Mouse (Mus musculus) neural tube, embryonic 15.5 days (tissue): ENCODE results near the gene Mphosph9. TPM values are rescaled to one million over a fixed set of nuclear protein-coding genes. Genes with fewer than 3 reads are reported as not detected.
A peak's percentile ranks its signal among the peaks of the same experiment; 100 is the strongest.

Experiments
- ATAC-seq: fragments of 200-750 bp; cut with Nextera tagmentation; 2 replicates; pipeline ENCODE4 v1.8.0; 2017; ENCODE audit warnings: mild to moderate bottlenecking, moderate TSS enrichment, moderate library complexity; ENCODE audit not compliant: low FRiP score
- H3K27ac ChIP-seq: fragments of 300-500 bp; sonication (generic); replicated peaks from 2 replicates; pipeline ENCODE4 v1.5.1; 2015; ENCODE audit warnings: mild to moderate bottlenecking, inconsistent platforms
- H3K27me3 ChIP-seq: fragments of 300-500 bp; sonication (generic); replicated peaks from 2 replicates; pipeline ENCODE4 v1.6.1; 2015; ENCODE audit warnings: inconsistent platforms
- H3K36me3 ChIP-seq: fragments of 300-500 bp; sonication (generic); 2 replicates; pipeline ENCODE4 v1.6.1; 2015; ENCODE audit warnings: inconsistent platforms
- H3K4me1 ChIP-seq: fragments of 300-500 bp; sonication (generic); 2 replicates; pipeline ENCODE4 v1.6.1; 2015; ENCODE audit warnings: inconsistent platforms
- H3K4me2 ChIP-seq: fragments of 300-500 bp; sonication (generic); 2 replicates; pipeline ENCODE4 v1.6.1; 2015; ENCODE audit warnings: inconsistent platforms, mild to moderate bottlenecking, moderate library complexity
- H3K4me3 ChIP-seq: fragments of 300-500 bp; sonication (generic); replicated peaks from 2 replicates; pipeline ENCODE4 v1.5.1; 2015; ENCODE audit warnings: mild to moderate bottlenecking, inconsistent platforms
- H3K9ac ChIP-seq: fragments of 300-500 bp; sonication (generic); replicated peaks from 2 replicates; pipeline ENCODE4 v1.6.1; 2015; ENCODE audit warnings: mild to moderate bottlenecking, inconsistent platforms
- H3K9me3 ChIP-seq: fragments of 300-500 bp; sonication (generic); replicated peaks from 2 replicates; pipeline ENCODE4 v1.6.1; 2016; ENCODE audit warnings: inconsistent platforms
- WGBS: fragments of 180-500 bp; shearing (Covaris S2); methylation state at CpG from one replicate; pipeline ENCODE4 v1.1.7; 2015; ENCODE audit warnings: mixed read lengths; 5-methylcytosine and 5-hydroxymethylcytosine counted together
- polyA plus RNA-seq: library from polyadenylated mRNA; unstranded; fragments of >200 nt; fragmentation: Nextera tagmentation; extraction: Ambion mirVana; gene quantifications from 2 replicates; pipeline ENCODE4 v1.2.1, GENCODE M21; 2015

Gene Mphosph9
- polyA plus RNA-seq, 1 experiment from 2014 or later = 10.7 TPM

DNA sequence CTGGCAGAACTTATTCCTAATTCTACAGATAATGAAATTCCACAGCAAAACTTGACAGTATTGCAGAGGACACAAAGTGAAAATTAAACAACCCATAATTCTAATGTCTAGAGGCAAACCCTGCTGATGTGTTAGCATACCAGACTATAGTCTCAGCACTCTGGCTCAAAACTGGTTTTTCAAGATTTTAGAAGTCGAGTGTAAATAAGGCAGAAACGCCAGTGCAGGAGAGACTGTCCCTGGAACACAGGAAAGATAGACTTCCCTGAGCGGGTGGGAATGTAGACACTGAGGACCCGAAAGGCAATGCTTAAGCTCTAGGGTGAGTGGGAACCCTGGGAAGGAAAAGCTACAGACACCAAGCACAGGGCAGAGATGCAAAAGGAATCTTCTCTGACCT lies 65.7 kb downstream of the Mphosph9 start:
- H3K27ac ChIP-seq = no peak overlapping the region
- peaks cover 87% of the 10 kb centered on the region for H3K36me3 ChIP-seq
- WGBS = 90% methylated on average over 4 of the region's 4 CpGs
- no peak overlapping the region for H3K9ac ChIP-seq
- no peaks in the 10 kb centered on the region for H3K9me3 ChIP-seq
- no peak for ATAC-seq
- H3K4me3 ChIP-seq = no peak overlapping the region
- no peaks in the 10 kb centered on the region for H3K4me1 ChIP-seq
- H3K27me3 ChIP-seq = no peaks in the 10 kb centered on the region
- no peak overlapping the region for H3K4me2 ChIP-seq

GRCm38 (mm10) chr5:124259133-124259532 lies 68.6 kb downstream of the Mphosph9 start:
- WGBS = 60% methylated on average over 2 of the region's 2 CpGs
- Histone ChIP-seq H3K36me3 (peaks cover 84% of the 10 kb centered on the region), H3K4me2 (no peak overlapping the region), H3K27ac (no peak overlapping the region), H3K4me3 (no peak overlapping the region), H3K27me3 (no peaks in the 10 kb centered on the region), H3K9ac (no peak overlapping the region), H3K4me1 (no peaks in the 10 kb centered on the region), H3K9me3 (no peaks in the 10 kb centered on the region)
- no peak for ATAC-seq

- no peak overlapping the region for H3K4me2 ChIP-seq
- no peak overlapping the region for H3K9ac ChIP-seq
- H3K27me3 ChIP-seq = no peaks in the 10 kb centered on the region
- H3K36me3 ChIP-seq = peaks cover 81% of the 10 kb centered on the region
- no peak overlapping the region for H3K27ac ChIP-seq
- WGBS = 97% methylated on average over 1 of the region's 1 CpGs
- H3K4me1 ChIP-seq = no peaks in the 10 kb centered on the region
- H3K9me3 ChIP-seq = no peaks in the 10 kb centered on the region
- no peak for ATAC-seq
- H3K4me3 ChIP-seq = no peak overlapping the region
These were observed 69.7 kb downstream of the Mphosph9 start for GRCm38 (mm10) chr5:124258026-124258425.

DNA sequence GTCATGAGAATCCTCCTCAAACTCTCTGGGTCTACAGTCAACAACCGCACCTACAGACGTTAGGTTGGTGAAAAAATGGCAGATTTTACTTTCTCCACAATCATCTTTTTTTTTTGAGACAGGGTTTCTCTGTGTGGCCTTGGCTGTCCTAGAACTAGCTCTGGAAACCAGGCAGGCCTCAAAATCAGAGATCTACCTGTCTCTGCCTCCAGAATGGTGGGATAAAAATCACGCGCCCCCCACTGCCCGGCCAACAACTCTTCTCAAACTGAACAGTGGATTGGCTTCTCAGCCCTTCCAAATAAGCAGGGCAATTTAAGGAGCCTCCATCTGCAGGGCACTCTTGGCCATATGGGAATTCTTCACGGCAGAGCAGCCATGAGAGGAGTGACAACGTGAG lies 72.6 kb downstream of the Mphosph9 start:
- Histone ChIP-seq H3K36me3 (peaks cover 54% of the 10 kb centered on the region), H3K9me3 (no peaks in the 10 kb centered on the region), H3K27me3 (no peaks in the 10 kb centered on the region), H3K4me1 (peaks cover 9% of the 10 kb centered on the region), H3K4me3 (no peak overlapping the region), H3K27ac (no peak overlapping the region), H3K9ac (no peak overlapping the region), H3K4me2 (no peak overlapping the region)
- ATAC-seq = no peak
- WGBS = 90% methylated on average over 7 of the region's 7 CpGs

- Histone ChIP-seq H3K9me3 (no peaks in the 10 kb centered on the region), H3K36me3 (peaks cover 39% of the 10 kb centered on the region), H3K4me3 (no peak overlapping the region), H3K4me1 (peaks cover 14% of the 10 kb centered on the region), H3K9ac (no peak overlapping the region), H3K4me2 (no peak overlapping the region), H3K27me3 (no peaks in the 10 kb centered on the region), H3K27ac (no peak overlapping the region)
- no peak for ATAC-seq
- WGBS = 82% methylated on average over 8 of the region's 8 CpGs
These were observed 74.2 kb downstream of the Mphosph9 start for GRCm38 (mm10) chr5:124253555-124253954.

- no peak overlapping the region for H3K9ac ChIP-seq
- WGBS = 92% methylated on average over 13 of the region's 13 CpGs
- H3K27ac ChIP-seq = no peak overlapping the region
- H3K4me3 ChIP-seq = no peak overlapping the region
- H3K9me3 ChIP-seq = no peaks in the 10 kb centered on the region
- H3K36me3 ChIP-seq = peaks cover 31% of the 10 kb centered on the region
- no peak for ATAC-seq
- H3K4me1 ChIP-seq = peaks cover 22% of the 10 kb centered on the region
- H3K4me2 ChIP-seq = no peak overlapping the region
- no peaks in the 10 kb centered on the region for H3K27me3 ChIP-seq
These were observed 75.0 kb downstream of the Mphosph9 start for GRCm38 (mm10) chr5:124252580-124253320.

DNA sequence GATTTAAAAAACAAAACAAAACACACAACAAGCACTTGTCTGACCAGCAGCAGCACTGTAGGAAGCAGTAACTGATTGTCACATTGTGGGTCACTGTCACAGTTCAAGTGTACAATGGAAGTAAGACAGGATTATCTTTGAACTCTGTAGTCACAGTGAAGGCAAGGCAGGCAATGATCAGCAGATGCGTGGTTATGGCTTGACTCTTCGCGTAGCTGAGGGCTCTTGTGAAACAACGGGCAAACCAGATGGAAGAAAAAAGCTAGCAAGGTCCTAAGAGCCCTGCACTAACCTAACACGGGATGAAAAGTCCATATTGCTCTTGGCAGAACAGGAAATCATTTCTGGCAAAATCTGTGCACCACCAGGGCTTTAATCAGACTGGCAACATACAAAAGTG lies 76.7 kb downstream of the Mphosph9 start:
- no peak overlapping the region for H3K27ac ChIP-seq
- H3K9ac ChIP-seq = no peak overlapping the region
- WGBS = 84% methylated on average over 5 of the region's 5 CpGs
- no peak overlapping the region for H3K4me2 ChIP-seq
- no peak for ATAC-seq
- H3K27me3 ChIP-seq = no peaks in the 10 kb centered on the region
- H3K36me3 ChIP-seq = peaks cover 16% of the 10 kb centered on the region
- no peaks in the 10 kb centered on the region for H3K9me3 ChIP-seq
- H3K4me1 ChIP-seq = peaks cover 36% of the 10 kb centered on the region
- no peak overlapping the region for H3K4me3 ChIP-seq

GRCm38 (mm10) chr5:124249614-124250591 lies 77.9 kb downstream of the Mphosph9 start, which contains the start of gene Pitpnm2:
Gene Pitpnm2, minus strand, starts transcription at chr5:124249760.
- H3K9ac ChIP-seq = peak within 1 kb of the TSS; percentile 82
- peaks cover 40% of the 10 kb centered on the region for H3K4me1 ChIP-seq
- WGBS = under 1% methylated on average over 66 of the region's 90 CpGs
- no peaks in the 10 kb centered on the region for H3K27me3 ChIP-seq
- H3K9me3 ChIP-seq = no peaks in the 10 kb centered on the region
- peak within 1 kb of the TSS; percentile 69 for H3K4me3 ChIP-seq
- H3K27ac ChIP-seq = peak within 1 kb of the TSS; percentile 82
- peak; percentile 74 for ATAC-seq
- peak within 1 kb of the TSS; percentile 88 for H3K4me2 ChIP-seq
- peaks cover 12% of the 10 kb centered on the region for H3K36me3 ChIP-seq

DNA sequence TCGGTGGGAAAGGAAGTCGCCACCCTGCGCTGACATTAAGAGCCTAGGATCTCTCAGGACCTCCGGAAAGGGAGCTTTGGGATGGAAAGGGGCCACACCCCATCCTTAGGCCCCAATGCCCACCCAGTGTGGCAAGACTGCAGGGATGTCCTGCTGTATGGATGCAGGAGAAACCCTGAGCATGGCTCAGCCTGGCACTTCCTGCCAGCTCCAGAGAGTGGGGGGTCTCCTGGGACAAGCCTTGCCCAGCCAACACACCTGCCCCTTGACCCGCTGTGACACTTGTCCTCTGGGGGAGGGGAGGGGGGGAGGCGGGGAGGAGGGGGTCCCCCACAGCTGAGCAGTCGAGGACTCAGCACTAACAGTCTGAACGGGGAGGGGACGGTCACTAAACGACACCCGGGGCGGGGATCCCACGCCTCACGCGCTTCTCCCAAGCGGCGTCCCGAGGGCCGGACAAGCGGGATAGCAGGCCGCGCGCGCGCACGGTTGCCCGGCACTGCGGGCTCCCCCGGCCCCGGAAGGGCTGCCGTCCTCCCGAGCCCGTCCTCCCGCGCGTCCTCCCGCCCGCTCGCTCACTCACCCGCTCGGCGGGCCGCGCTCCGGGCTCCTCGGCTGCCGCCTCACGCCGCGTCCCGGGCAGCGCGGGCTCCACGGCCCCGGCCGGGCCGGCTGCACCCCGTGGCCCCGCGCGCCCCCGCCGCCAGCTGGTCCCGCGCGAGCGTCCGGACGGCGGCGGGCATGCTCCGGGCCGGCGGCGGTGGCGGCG lies 78.7 kb downstream of the Mphosph9 start:
- ATAC-seq = peak; percentile 67
- H3K9me3 ChIP-seq = no peaks in the 10 kb centered on the region

DNA sequence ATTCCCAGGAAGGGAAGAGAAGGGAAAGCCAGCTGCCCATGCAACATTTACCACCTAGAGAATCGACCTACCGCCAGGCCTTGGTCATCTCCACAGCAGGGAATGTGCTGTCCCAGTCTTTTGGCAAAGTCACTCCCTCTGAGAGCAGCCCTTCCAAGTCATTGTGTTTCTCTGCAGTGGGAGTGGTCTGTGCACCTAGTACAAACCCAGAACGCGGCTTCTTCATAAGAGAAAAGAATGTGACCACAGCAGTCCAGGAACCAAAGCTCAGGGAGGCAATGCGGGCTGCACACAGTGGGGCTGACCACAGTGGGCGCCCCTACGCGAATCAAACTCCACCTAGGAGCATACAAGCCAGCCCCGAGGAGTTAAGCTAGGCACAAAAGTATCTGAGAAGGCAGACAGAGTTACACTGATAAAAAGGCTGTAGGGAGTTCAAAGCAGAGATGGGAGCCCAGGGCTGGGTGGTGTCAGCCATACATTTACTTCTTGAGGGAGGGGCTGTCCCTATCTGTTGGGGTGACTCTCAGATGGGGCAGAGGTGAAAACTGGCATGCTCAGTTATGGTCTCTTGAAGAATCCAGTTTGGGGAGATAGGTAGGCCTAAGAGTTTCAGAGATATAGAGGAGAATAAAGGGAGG lies 79.7 kb downstream of the Mphosph9 start:
- Histone ChIP-seq H3K4me3 (peak overlapping the region; percentile 69), H3K36me3 (no peaks in the 10 kb centered on the region), H3K9me3 (no peaks in the 10 kb centered on the region), H3K4me2 (peak overlapping the region; percentile 88), H3K4me1 (peaks cover 40% of the 10 kb centered on the region), H3K27ac (peak overlapping the region; percentile 82), H3K9ac (peak overlapping the region; percentile 82), H3K27me3 (no peaks in the 10 kb centered on the region)
- ATAC-seq = no peak
- 21% methylated on average over 9 of the region's 9 CpGs for WGBS

More for the DNA sequence above, 78.7 kb downstream of the Mphosph9 start:
- WGBS = under 1% methylated on average over 61 of the region's 77 CpGs
- Histone ChIP-seq H3K36me3 (peaks cover 7% of the 10 kb centered on the region), H3K4me1 (peaks cover 40% of the 10 kb centered on the region), H3K27me3 (no peaks in the 10 kb centered on the region), H3K27ac (peak overlapping the region; percentile 82), H3K9ac (peak overlapping the region; percentile 82), H3K4me3 (peak overlapping the region; percentile 69), H3K4me2 (peak overlapping the region; percentile 88)

- H3K36me3 ChIP-seq = no peaks in the 10 kb centered on the region
- no peak overlapping the region for H3K9ac ChIP-seq
- H3K27ac ChIP-seq = 0 out of 2 replicates have a peak overlapping the region, but pooled peaks have one; percentile 18
These were observed 80.5 kb downstream of the Mphosph9 start for GRCm38 (mm10) chr5:124247296-124247695.

More at GRCm38 (mm10) chr5:124247296-124247695, 80.5 kb downstream of the Mphosph9 start:
- H3K27me3 ChIP-seq = no peaks in the 10 kb centered on the region
- H3K4me3 ChIP-seq = no peak overlapping the region
- ATAC-seq = no peak
- no peaks in the 10 kb centered on the region for H3K9me3 ChIP-seq
- peak overlapping the region; percentile 88 for H3K4me2 ChIP-seq
- 56% methylated on average over 7 of the region's 7 CpGs for WGBS
- peaks cover 46% of the 10 kb centered on the region for H3K4me1 ChIP-seq
